Mouse (Mus musculus): ENCODE measurements around the gene Os9. TPM values are rescaled to one million over a fixed set of nuclear protein-coding genes. Genes with fewer than 3 reads are reported as not detected.
"Not testable (repeated sequence)": the region's sequence is repeated elsewhere in the genome, so short reads cannot be mapped to it uniquely, and the experiment has no call there.

The Os9 gene
- polyA plus RNA-seq, 1 experiment from 2014 or later = 126 TPM

DNA sequence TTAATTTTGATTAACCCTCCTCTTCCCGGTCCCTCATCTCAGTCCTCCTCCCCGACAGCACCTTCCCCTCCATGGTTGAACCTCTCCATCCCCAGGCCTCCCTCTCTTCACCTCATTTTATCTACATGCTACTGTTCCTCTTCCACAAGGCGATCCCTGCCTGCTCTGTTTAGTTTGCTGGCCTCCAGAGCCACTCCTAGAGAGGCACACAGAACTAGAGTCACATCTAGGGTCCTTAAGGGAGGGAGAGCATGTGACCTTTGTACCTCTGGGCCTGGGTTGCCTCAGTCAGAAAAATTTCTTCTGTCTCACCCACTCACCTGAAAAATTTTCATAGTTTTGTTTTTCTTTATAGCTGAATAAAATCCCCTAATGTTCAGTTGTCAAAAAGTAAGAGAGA, 17.0 kb upstream of the Os9 start:
- no peaks in the 10 kb centered on the region for H3K9me3 ChIP-seq (ENCODE audit: control insufficient read depth, low read length)
- no peak overlapping the region for H3K27ac ChIP-seq (ENCODE audit: low read length)
- WGBS = 88% methylated on average over 3 of the region's 3 CpGs
- H3K36me3 ChIP-seq (ENCODE audit: control insufficient read depth, insufficient read depth) = no peaks in the 10 kb centered on the region
- no peak for ATAC-seq
- H3K4me3 ChIP-seq (replicated peaks; ENCODE audit: low read length) = no peak overlapping the region
- H3K27me3 ChIP-seq (replicated peaks; ENCODE audit: control insufficient read depth, insufficient read depth, low read length) = no peaks in the 10 kb centered on the region
- no peak overlapping the region for H3K9ac ChIP-seq (replicated peaks; ENCODE audit: low read depth, low read length)
- H3K4me1 ChIP-seq (replicated peaks; ENCODE audit: control insufficient read depth, insufficient read depth, low read length) = no peaks in the 10 kb centered on the region
- no peak overlapping the region for H3K4me2 ChIP-seq (ENCODE audit: low read length)

DNA sequence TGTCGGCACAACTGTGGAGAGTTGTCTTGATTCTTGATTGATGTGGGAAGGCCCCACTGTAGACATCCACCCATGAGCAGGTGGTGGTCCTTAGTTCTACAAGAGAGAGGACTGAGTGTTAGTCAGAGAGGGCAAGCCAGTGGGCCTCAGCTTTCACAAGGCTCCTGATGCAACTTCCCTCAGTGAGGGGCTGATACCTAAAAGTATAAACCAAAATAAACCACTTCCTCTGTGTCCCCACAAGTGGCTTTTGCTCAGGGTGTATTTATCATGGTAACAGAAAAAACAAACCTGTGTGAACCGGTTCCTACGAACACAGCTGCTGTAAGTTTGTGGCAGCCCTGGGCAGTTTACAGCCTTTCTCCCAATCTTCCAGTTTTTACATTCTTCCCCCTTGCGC, 15.6 kb upstream of the Os9 start:
- no peaks in the 10 kb centered on the region for H3K4me1 ChIP-seq (replicated peaks; ENCODE audit: control insufficient read depth, insufficient read depth, low read length)
- no peak overlapping the region for H3K4me3 ChIP-seq (replicated peaks; ENCODE audit: low read length)
- H3K36me3 ChIP-seq (ENCODE audit: control insufficient read depth, insufficient read depth) = no peaks in the 10 kb centered on the region
- H3K27ac ChIP-seq (ENCODE audit: low read length) = no peak overlapping the region
- H3K9me3 ChIP-seq (ENCODE audit: control insufficient read depth, low read length) = no peaks in the 10 kb centered on the region
- 94% methylated on average over 4 of the region's 4 CpGs for WGBS
- no peak overlapping the region for H3K4me2 ChIP-seq (ENCODE audit: low read length)
- H3K27me3 ChIP-seq (replicated peaks; ENCODE audit: control insufficient read depth, insufficient read depth, low read length) = no peaks in the 10 kb centered on the region
- no peak for ATAC-seq
- no peak overlapping the region for H3K9ac ChIP-seq (replicated peaks; ENCODE audit: low read depth, low read length)

DNA sequence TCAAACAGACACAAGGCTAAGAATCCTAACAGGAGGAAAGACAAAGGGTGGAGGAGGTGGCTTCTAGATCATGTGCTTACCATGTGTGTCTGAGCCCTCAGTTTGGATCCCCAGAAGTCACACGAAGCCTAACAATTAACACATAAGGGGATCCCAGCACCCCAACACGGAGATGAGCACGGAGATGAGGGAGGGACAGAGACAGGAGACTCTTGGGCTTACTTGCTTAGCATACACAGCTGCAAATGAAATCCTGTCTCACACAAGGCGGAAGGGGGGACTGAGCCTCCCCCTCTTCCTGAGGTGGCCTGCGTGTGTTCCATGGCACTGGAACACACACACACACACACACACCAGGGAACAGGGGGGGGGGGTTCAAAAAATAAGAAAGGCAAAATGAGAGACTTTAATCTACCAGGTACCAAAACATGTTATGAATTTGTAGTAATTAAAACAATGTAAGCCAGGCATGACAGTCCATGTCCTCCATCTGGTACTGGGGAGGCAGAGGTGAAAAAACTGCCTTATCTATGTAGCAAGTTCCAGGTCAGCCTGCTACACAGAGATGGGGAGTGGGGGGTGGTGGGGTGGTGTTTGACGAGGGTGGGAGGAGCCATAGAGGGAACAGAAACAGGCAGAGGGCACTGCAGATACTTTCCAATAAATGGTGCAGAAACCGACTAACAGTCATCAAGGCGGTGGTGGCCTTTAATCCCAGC, 14.3 kb upstream of the Os9 start:
- Histone ChIP-seq H3K27ac (ENCODE audit: low read length) (no peak overlapping the region), H3K4me2 (ENCODE audit: low read length) (no peak overlapping the region), H3K9ac (replicated peaks; ENCODE audit: low read depth, low read length) (no peak overlapping the region), H3K36me3 (ENCODE audit: control insufficient read depth, insufficient read depth) (no peaks in the 10 kb centered on the region), H3K27me3 (replicated peaks; ENCODE audit: control insufficient read depth, insufficient read depth, low read length) (no peaks in the 10 kb centered on the region), H3K9me3 (ENCODE audit: control insufficient read depth, low read length) (no peaks in the 10 kb centered on the region), H3K4me1 (replicated peaks; ENCODE audit: control insufficient read depth, insufficient read depth, low read length) (no peaks in the 10 kb centered on the region), H3K4me3 (replicated peaks; ENCODE audit: low read length) (no peak overlapping the region)
- WGBS = 57% methylated on average over 8 of the region's 8 CpGs
- ATAC-seq = no peak

DNA sequence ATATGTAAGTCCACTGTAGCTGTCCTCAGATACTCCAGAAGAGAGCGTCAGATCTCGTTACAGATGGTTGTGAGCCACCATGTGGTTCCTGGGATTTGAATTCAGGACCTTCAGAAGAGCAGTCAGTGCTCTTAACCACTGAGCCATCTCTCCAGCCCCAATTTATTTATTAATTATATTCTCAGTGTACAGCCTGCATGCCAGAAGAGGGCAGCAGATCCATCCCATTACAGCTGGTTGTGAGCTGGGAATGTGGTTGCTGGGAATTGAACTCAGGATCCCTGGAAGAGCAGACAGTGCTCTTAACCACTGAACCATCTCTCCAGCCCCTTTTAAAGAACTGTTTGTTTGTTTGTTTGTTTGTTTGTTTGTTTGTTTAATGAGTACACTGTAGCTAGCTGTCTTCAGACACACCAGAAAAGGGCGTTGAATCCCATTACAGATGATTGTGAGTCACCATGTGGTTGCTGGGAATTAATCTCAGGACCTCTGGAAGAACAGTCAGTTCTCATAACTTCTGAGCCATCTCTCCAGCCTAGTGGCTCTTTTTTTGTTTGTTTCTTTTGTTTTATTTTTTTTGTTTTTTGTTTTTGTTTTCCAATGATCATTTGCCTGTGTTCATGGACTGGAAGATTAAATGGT, 13.6 kb upstream of the Os9 start:
- ATAC-seq; H3K4me2 ChIP-seq (ENCODE audit: low read length); H3K4me1 ChIP-seq (replicated peaks; ENCODE audit: control insufficient read depth, insufficient read depth, low read length); H3K27me3 ChIP-seq (replicated peaks; ENCODE audit: control insufficient read depth, insufficient read depth, low read length); H3K9me3 ChIP-seq (ENCODE audit: control insufficient read depth, low read length); H3K9ac ChIP-seq (replicated peaks; ENCODE audit: low read depth, low read length); H3K4me3 ChIP-seq (replicated peaks; ENCODE audit: low read length); H3K36me3 ChIP-seq (ENCODE audit: control insufficient read depth, insufficient read depth); H3K27ac ChIP-seq (ENCODE audit: low read length): not testable (repeated sequence)
- 77% methylated on average over 3 of the region's 3 CpGs for WGBS

DNA sequence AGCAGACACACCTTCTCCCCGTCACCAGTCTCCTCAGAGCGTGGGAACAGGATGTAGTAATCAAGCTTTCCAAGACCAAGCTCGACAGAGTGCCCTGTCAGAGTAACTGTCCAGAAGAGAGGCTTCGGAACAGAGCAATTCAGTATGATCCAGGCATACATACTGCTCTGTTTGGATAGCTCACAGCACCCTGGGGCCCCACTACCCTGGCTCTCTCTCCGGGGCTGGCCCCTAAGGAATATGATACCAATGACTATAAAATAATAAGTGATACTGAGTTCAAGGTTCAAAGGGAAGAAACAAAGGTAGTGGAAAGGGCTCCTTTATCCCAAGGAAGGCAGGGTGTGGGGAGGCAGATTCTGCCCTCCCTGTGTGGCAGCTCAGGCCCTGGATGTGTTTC, 11.5 kb upstream of the Os9 start:
- Histone ChIP-seq H3K36me3 (ENCODE audit: control insufficient read depth, insufficient read depth) (no peaks in the 10 kb centered on the region), H3K4me2 (ENCODE audit: low read length) (no peak overlapping the region), H3K9me3 (ENCODE audit: control insufficient read depth, low read length) (no peaks in the 10 kb centered on the region), H3K27ac (ENCODE audit: low read length) (no peak overlapping the region), H3K9ac (replicated peaks; ENCODE audit: low read depth, low read length) (no peak overlapping the region), H3K4me1 (replicated peaks; ENCODE audit: control insufficient read depth, insufficient read depth, low read length) (no peaks in the 10 kb centered on the region), H3K4me3 (replicated peaks; ENCODE audit: low read length) (no peak overlapping the region), H3K27me3 (replicated peaks; ENCODE audit: control insufficient read depth, insufficient read depth, low read length) (no peaks in the 10 kb centered on the region)
- 83% methylated on average over 5 of the region's 5 CpGs for WGBS
- no peak for ATAC-seq

DNA sequence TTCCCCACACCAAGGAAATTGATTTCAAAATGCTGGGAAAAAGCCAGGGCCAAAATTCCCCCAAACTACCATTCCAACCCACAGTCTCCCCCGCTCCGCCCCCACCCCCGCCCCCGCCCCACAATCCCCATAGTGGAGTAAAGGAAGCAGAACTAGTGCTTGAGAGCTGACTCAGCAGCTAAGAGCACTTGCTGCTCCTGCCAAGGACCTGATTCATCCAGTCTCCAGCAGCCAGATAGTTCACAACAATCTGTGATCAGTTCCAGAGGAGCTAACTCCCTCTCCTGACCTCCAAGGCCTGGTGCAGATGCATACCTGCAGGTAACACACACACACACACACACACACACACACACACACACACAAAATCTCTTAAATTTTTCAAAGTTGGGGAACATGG, 8.5 kb upstream of the Os9 start:
- Histone ChIP-seq H3K27me3 (replicated peaks; ENCODE audit: control insufficient read depth, insufficient read depth, low read length) (no peaks in the 10 kb centered on the region), H3K36me3 (ENCODE audit: control insufficient read depth, insufficient read depth) (no peaks in the 10 kb centered on the region), H3K9ac (replicated peaks; ENCODE audit: low read depth, low read length) (no peak overlapping the region), H3K9me3 (ENCODE audit: control insufficient read depth, low read length) (no peaks in the 10 kb centered on the region), H3K4me1 (replicated peaks; ENCODE audit: control insufficient read depth, insufficient read depth, low read length) (no peaks in the 10 kb centered on the region), H3K27ac (ENCODE audit: low read length) (no peak overlapping the region), H3K4me2 (ENCODE audit: low read length) (no peak overlapping the region), H3K4me3 (replicated peaks; ENCODE audit: low read length) (no peak overlapping the region)
- ATAC-seq = no peak
- 77% methylated on average over 4 of the region's 4 CpGs for WGBS

DNA sequence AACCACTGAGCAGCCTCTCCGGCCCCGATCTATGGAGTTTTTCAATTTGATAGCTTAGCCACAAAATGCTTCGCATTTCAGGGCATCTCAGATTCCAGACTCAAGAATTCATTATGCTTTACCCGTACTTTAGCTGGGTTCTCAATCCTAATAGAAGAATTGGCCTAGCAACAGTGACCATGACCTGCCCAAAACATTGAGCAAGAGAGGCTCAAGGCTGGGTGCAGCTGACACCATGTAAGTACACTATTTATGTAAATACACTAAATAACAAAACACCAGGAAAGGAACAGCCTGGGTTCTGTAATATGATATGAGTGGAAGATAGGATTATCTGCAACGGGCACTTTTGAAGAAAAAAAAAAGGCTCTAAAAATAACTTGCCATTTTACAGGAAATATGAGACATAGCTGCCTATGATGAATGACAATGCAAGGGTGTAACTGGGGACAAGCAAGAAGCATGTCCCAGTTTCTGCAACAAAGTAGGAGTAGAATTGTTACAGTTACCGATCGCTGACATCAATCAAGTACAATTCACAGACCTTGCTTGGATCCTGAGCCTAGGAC, 6.9 kb upstream of the Os9 start:
- no peak overlapping the region for H3K9ac ChIP-seq (replicated peaks; ENCODE audit: low read depth, low read length)
- 90% methylated on average over 7 of the region's 7 CpGs for WGBS

DNA sequence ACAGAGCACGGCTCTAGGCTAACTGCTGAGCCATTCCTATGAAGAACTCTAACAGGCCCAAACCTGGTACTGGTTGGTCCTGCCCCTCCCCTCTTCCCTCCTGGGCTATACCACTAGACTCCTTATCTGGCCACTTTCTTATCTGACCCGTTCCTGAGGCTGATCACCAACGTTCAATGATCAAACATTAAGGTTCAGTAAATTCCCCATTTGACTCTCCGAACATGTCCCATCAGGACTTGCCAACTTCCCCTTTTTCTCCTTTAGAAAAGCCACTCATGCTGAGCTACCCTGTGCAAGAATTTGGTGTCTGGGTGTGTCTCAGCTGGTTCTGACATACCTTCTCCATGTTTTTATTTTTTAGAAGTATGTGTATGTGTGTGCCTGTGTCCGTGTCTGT, 5.6 kb upstream of the Os9 start:
- Histone ChIP-seq H3K9me3 (ENCODE audit: control insufficient read depth, low read length) (no peaks in the 10 kb centered on the region), H3K36me3 (ENCODE audit: control insufficient read depth, insufficient read depth) (no peaks in the 10 kb centered on the region), H3K9ac (replicated peaks; ENCODE audit: low read depth, low read length) (no peak overlapping the region), H3K27ac (ENCODE audit: low read length) (no peak overlapping the region), H3K4me3 (replicated peaks; ENCODE audit: low read length) (no peak overlapping the region), H3K27me3 (replicated peaks; ENCODE audit: control insufficient read depth, insufficient read depth, low read length) (no peaks in the 10 kb centered on the region), H3K4me1 (replicated peaks; ENCODE audit: control insufficient read depth, insufficient read depth, low read length) (peaks cover 16% of the 10 kb centered on the region), H3K4me2 (ENCODE audit: low read length) (no peak overlapping the region)
- no peak for ATAC-seq
- 90% methylated on average over 5 of the region's 5 CpGs for WGBS

More for the DNA sequence above, 6.9 kb upstream of the Os9 start:
- Histone ChIP-seq H3K27ac (ENCODE audit: low read length) (no peak overlapping the region), H3K4me1 (replicated peaks; ENCODE audit: control insufficient read depth, insufficient read depth, low read length) (peaks cover 4% of the 10 kb centered on the region), H3K4me2 (ENCODE audit: low read length) (no peak overlapping the region), H3K4me3 (replicated peaks; ENCODE audit: low read length) (no peak overlapping the region), H3K27me3 (replicated peaks; ENCODE audit: control insufficient read depth, insufficient read depth, low read length) (no peaks in the 10 kb centered on the region), H3K36me3 (ENCODE audit: control insufficient read depth, insufficient read depth) (no peaks in the 10 kb centered on the region), H3K9me3 (ENCODE audit: control insufficient read depth, low read length) (no peaks in the 10 kb centered on the region)
- no peak for ATAC-seq

DNA sequence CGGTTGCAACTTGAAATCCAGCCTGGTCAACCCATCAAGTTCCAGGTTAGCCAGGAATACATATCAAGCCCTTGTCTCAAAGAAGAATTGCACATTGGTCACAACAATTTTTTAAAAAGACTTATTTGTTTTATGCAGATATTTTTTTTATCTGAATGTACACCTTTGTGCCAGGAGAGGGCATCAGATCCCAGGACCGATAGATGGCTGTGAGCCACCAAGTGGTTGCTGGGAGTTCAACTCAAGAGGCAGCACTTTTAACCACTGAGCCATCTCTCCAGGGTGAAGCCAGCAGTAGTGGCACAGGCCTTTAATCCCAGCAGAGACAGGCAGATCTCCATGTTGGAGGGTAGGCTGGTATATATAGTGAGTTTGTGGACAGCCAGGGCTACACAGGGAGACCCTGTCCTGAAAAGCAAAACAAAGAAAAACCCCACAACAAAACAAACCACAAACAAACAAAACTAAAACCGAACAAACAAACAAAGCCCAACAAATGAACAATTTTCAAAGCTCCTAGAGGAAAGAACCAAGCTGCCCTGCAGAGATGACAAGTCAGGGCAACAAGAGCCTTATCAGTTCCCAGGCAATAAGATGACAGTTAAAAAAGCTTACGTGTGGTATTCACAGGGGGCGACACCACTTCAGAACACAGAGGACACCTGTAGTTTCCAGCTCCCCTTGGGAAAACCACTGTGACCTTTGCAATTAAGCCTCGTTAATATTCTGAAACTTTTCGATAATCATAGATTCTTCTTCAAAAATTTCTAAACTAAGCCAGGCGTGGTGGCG, 4.5 kb upstream of the Os9 start:
- Histone ChIP-seq H3K9ac (replicated peaks; ENCODE audit: low read depth, low read length) (no peak overlapping the region), H3K4me1 (replicated peaks; ENCODE audit: control insufficient read depth, insufficient read depth, low read length) (peaks cover 17% of the 10 kb centered on the region), H3K4me3 (replicated peaks; ENCODE audit: low read length) (no peak overlapping the region), H3K9me3 (ENCODE audit: control insufficient read depth, low read length) (no peaks in the 10 kb centered on the region), H3K27me3 (replicated peaks; ENCODE audit: control insufficient read depth, insufficient read depth, low read length) (no peaks in the 10 kb centered on the region), H3K27ac (ENCODE audit: low read length) (no peak overlapping the region), H3K4me2 (ENCODE audit: low read length) (no peak overlapping the region), H3K36me3 (ENCODE audit: control insufficient read depth, insufficient read depth) (no peaks in the 10 kb centered on the region)
- 77% methylated on average over 9 of the region's 9 CpGs for WGBS
- ATAC-seq = no peak

Data from forebrain, embryonic 16.5 days (tissue).